Mouse (Mus musculus) cerebellum, adult 9-10 months (tissue): ENCODE results near the gene Folr1.
A peak's percentile ranks its signal among the peaks of the same experiment; 100 is the strongest.

ENCODE experiments used
- DNase-seq: peaks from one replicate; pipeline ENCODE4 v3.0.0; 2022

Folr1 gene

GRCm38 (mm10) chr7:101868241-101869162 is 2.1 kb downstream of the Folr1 start:
- DNase-seq: no peak

GRCm38 (mm10) chr7:101867482-101867881 is 3.1 kb downstream of the Folr1 start:
- no peak for DNase-seq

- no peak for DNase-seq
These were observed 3.9 kb downstream of the Folr1 start for GRCm38 (mm10) chr7:101866491-101867265.

- DNase-seq: no peak
These were observed 7.2 kb downstream of the Folr1 start, which contains the start of gene Anapc15 for GRCm38 (mm10) chr7:101863415-101863814. TSS of gene Anapc15 (plus strand) at chr7:101863715.

GRCm38 (mm10) chr7:101862291-101862690 is 8.3 kb downstream of the Folr1 start:
- DNase-seq: no peak

- DNase-seq: no peak
These were observed 9.6 kb downstream of the Folr1 start for GRCm38 (mm10) chr7:101860978-101861377.

GRCm38 (mm10) chr7:101858362-101858761 is 12.2 kb downstream of the Folr1 start:
- no peak for DNase-seq

- no peak for DNase-seq
These were observed 13.5 kb downstream of the Folr1 start, which contains the start of gene Folr2 for GRCm38 (mm10) chr7:101857094-101857493. TSS of gene Folr2 (minus strand) at chr7:101857194.

- no peak for DNase-seq
These were observed 16.8 kb downstream of the Folr1 start for GRCm38 (mm10) chr7:101853816-101854215.

GRCm38 (mm10) chr7:101852846-101853245 is 17.7 kb downstream of the Folr1 start:
- DNase-seq: no peak

GRCm38 (mm10) chr7:101851689-101852088 is 18.9 kb downstream of the Folr1 start:
- DNase-seq: no peak

GRCm38 (mm10) chr7:101847934-101848333 is 22.7 kb downstream of the Folr1 start:
- DNase-seq: no peak

- no peak for DNase-seq
These were observed 26.4 kb downstream of the Folr1 start for GRCm38 (mm10) chr7:101844186-101844585.

GRCm38 (mm10) chr7:101837606-101838471 is 32.7 kb downstream of the Folr1 start, which contains the start of gene Inppl1:
TSS of gene Inppl1 (minus strand) at chr7:101838229.
- peak; percentile 89 for DNase-seq

GRCm38 (mm10) chr7:101837154-101837605 is 33.4 kb downstream of the Folr1 start:
- no peak for DNase-seq

GRCm38 (mm10) chr7:101836271-101837153 is 34.1 kb downstream of the Folr1 start:
- DNase-seq: no peak

GRCm38 (mm10) chr7:101835457-101836109 is 35.0 kb downstream of the Folr1 start:
- DNase-seq: no peak

- DNase-seq: no peak
These were observed 35.7 kb downstream of the Folr1 start for GRCm38 (mm10) chr7:101834903-101835302.

GRCm38 (mm10) chr7:101833916-101834584 is 36.5 kb downstream of the Folr1 start:
- DNase-seq: no peak

- DNase-seq: no peak
These were observed 37.2 kb downstream of the Folr1 start for GRCm38 (mm10) chr7:101833352-101833751.
